Mouse (Mus musculus) mesoderm, embryonic 11.5 days (tissue): Measurements from ENCODE around the gene Slc34a3.

Experiments
- DNase-seq: peaks from one replicate; pipeline ENCODE4 v3.0.0-alpha.2; 2012; ENCODE audit warnings: low read depth, low spot score

Gene Slc34a3

GRCm38 (mm10) chr2:25225811-25226379, 8.3 kb downstream of the Slc34a3 start:
- DNase-seq, result no peak

- DNase-seq, result peak; percentile 99
Observed at GRCm38 (mm10) chr2:25224766-25225752, 9.1 kb downstream of the Slc34a3 start.

- no peak for DNase-seq
Observed at GRCm38 (mm10) chr2:25224492-25224765, 9.7 kb downstream of the Slc34a3 start, which contains the start of gene Tubb4b. TSS of gene Tubb4b (minus strand) at chr2:25224702.

GRCm38 (mm10) chr2:25223681-25224491, 10.3 kb downstream of the Slc34a3 start:
- DNase-seq, result no peak

- no peak for DNase-seq
Observed at GRCm38 (mm10) chr2:25221331-25221772, 12.8 kb downstream of the Slc34a3 start.

- no peak for DNase-seq
Observed at GRCm38 (mm10) chr2:25218445-25218844, 15.7 kb downstream of the Slc34a3 start, which contains the start of gene Fam166a. TSS of gene Fam166a (plus strand) at chr2:25218745.

- DNase-seq, result no peak
Observed at GRCm38 (mm10) chr2:25217666-25218065, 16.5 kb downstream of the Slc34a3 start.

- no peak for DNase-seq
Observed at GRCm38 (mm10) chr2:25214444-25214843, 19.7 kb downstream of the Slc34a3 start, which contains the start of gene Stpg3. TSS of gene Stpg3 (minus strand) at chr2:25214637.

- DNase-seq, result no peak
Observed at GRCm38 (mm10) chr2:25213266-25213865, 20.8 kb downstream of the Slc34a3 start.

- peak; percentile 92 for DNase-seq
Observed at GRCm38 (mm10) chr2:25211121-25211670, 23.0 kb downstream of the Slc34a3 start, which contains the start of gene Nelfb. TSS of gene Nelfb (minus strand) at chr2:25211489.

- DNase-seq, result no peak
Observed at GRCm38 (mm10) chr2:25210686-25211085, 23.5 kb downstream of the Slc34a3 start.

- DNase-seq, result no peak
Observed at GRCm38 (mm10) chr2:25207593-25207992, 26.6 kb downstream of the Slc34a3 start.

GRCm38 (mm10) chr2:25203631-25204214, 30.4 kb downstream of the Slc34a3 start:
- DNase-seq, result no peak

GRCm38 (mm10) chr2:25200631-25201030, 33.5 kb downstream of the Slc34a3 start:
- no peak for DNase-seq

- DNase-seq, result no peak
Observed at GRCm38 (mm10) chr2:25197946-25198345, 36.2 kb downstream of the Slc34a3 start.

- no peak for DNase-seq
Observed at GRCm38 (mm10) chr2:25197191-25197590, 37.0 kb downstream of the Slc34a3 start.

- DNase-seq, result no peak
Observed at GRCm38 (mm10) chr2:25196172-25196954, 37.8 kb downstream of the Slc34a3 start, which contains the start of gene Tor4a. TSS of gene Tor4a (minus strand) at chr2:25196886.

- no peak for DNase-seq
Observed at GRCm38 (mm10) chr2:25195211-25196156, 38.7 kb downstream of the Slc34a3 start.
